Mouse (Mus musculus): ENCODE data around the gene Olfr9. TPM values are rescaled to one million over a fixed set of nuclear protein-coding genes. Genes with fewer than 3 reads are reported as not detected.

Gene Olfr9
- total and polyA plus RNA-seq, 2 experiments = 0.02 TPM; not detected in 1

GRCm38 (mm10) chr10:128960142-128960541, 29.1 kb upstream of the Olfr9 start:
- peak overlapping the region; percentile 90 for H3K4me3 ChIP-seq (ENCODE audit: insufficient read depth, low read depth, low read length)
- H3K4me1 ChIP-seq (ENCODE audit: control insufficient read depth, insufficient read depth, low read length) = peaks cover 29% of the 10 kb centered on the region
- 14% methylated on average over 4 of the region's 4 CpGs for WGBS
- peak overlapping the region; percentile 99 for H3K9ac ChIP-seq (ENCODE audit: low read depth, low read length)
- DNase-seq (ENCODE audit: extremely low read depth, low read depth, low spot score) = no peak
- TF ChIP-seq POLR2A (IDR thresholded peaks at IDR 0.05; ENCODE audit: extremely low read depth, insufficient read depth, low read length) = no peak
- TF ChIP-seq CTCF (IDR thresholded peaks at IDR 0.05; ENCODE audit: low read depth, low read length) = no peak
- no peaks in the 10 kb centered on the region for H3K27me3 ChIP-seq (ENCODE audit: control insufficient read depth, insufficient read depth, low read length)
- peaks cover 10% of the 10 kb centered on the region; the same call in 1 of the 2 replicates for H3K79me2 ChIP-seq (ENCODE audit: control insufficient read depth, insufficient read depth, low read length)
- peaks cover 12% of the 10 kb centered on the region; the same call in 1 of the 2 replicates for H3K36me3 ChIP-seq (ENCODE audit: control insufficient read depth, insufficient read depth, low read length)
- peak overlapping the region; percentile 100 for H3K27ac ChIP-seq (replicated peaks; ENCODE audit: insufficient read depth, low read depth, low read length)

- H3K4me3 ChIP-seq (ENCODE audit: insufficient read depth, low read depth, low read length) = peak within 1 kb of the TSS; percentile 90
- DNase-seq (ENCODE audit: extremely low read depth, low read depth, low spot score) = peak; percentile 99
- H3K4me1 ChIP-seq (ENCODE audit: control insufficient read depth, insufficient read depth, low read length) = peaks cover 34% of the 10 kb centered on the region
- 19% methylated on average over 12 of the region's 12 CpGs for WGBS
- H3K27me3 ChIP-seq (ENCODE audit: control insufficient read depth, insufficient read depth, low read length) = no peaks in the 10 kb centered on the region
- TF ChIP-seq CTCF (IDR thresholded peaks at IDR 0.05; ENCODE audit: low read depth, low read length) (no peak), POLR2A (IDR thresholded peaks at IDR 0.05; ENCODE audit: extremely low read depth, insufficient read depth, low read length) (peak; percentile 91)
- H3K36me3 ChIP-seq (ENCODE audit: control insufficient read depth, insufficient read depth, low read length) = peaks cover 12% of the 10 kb centered on the region; the same call in 1 of the 2 replicates
- peak within 1 kb of the TSS; percentile 100 for H3K27ac ChIP-seq (replicated peaks; ENCODE audit: insufficient read depth, low read depth, low read length)
- H3K79me2 ChIP-seq (ENCODE audit: control insufficient read depth, insufficient read depth, low read length) = peaks cover 10% of the 10 kb centered on the region; the same call in 1 of the 2 replicates
- H3K9ac ChIP-seq (ENCODE audit: low read depth, low read length) = peak within 1 kb of the TSS; percentile 99
These were observed 28.3 kb upstream of the Olfr9 start, which contains the start of gene Mettl7b for GRCm38 (mm10) chr10:128960590-128961584. Mettl7b (minus strand) TSS chr10:128960988.

- peak; percentile 100 for DNase-seq (ENCODE audit: extremely low read depth, low read depth, low spot score)
- peak overlapping the region; percentile 99 for H3K27ac ChIP-seq (replicated peaks; ENCODE audit: insufficient read depth, low read depth, low read length)
- TF ChIP-seq POLR2A (IDR thresholded peaks at IDR 0.05; ENCODE audit: extremely low read depth, insufficient read depth, low read length) (no peak), CTCF (IDR thresholded peaks at IDR 0.05; ENCODE audit: low read depth, low read length) (no peak)
These were observed 24.3 kb upstream of the Olfr9 start for GRCm38 (mm10) chr10:128964961-128965360.

GRCm38 (mm10) chr10:128965871-128966270, 23.4 kb upstream of the Olfr9 start:
- Histone ChIP-seq H3K4me3 (ENCODE audit: insufficient read depth, low read depth, low read length) (no peak overlapping the region), H3K27me3 (ENCODE audit: control insufficient read depth, insufficient read depth, low read length) (no peaks in the 10 kb centered on the region), H3K79me2 (ENCODE audit: control insufficient read depth, insufficient read depth, low read length) (no peaks in the 10 kb centered on the region; the same call in 1 of the 2 replicates), H3K27ac (replicated peaks; ENCODE audit: insufficient read depth, low read depth, low read length) (peak overlapping the region; percentile 99), H3K36me3 (ENCODE audit: control insufficient read depth, insufficient read depth, low read length) (no peaks in the 10 kb centered on the region), H3K4me1 (ENCODE audit: control insufficient read depth, insufficient read depth, low read length) (peaks cover 46% of the 10 kb centered on the region), H3K9ac (ENCODE audit: low read depth, low read length) (peak overlapping the region; percentile 50)
- 17% methylated on average over 6 of the region's 6 CpGs for WGBS
- DNase-seq (ENCODE audit: extremely low read depth, low read depth, low spot score) = peak; percentile 100
- no peak for TF ChIP-seq CTCF (IDR thresholded peaks at IDR 0.05; ENCODE audit: low read depth, low read length)
- TF ChIP-seq POLR2A (IDR thresholded peaks at IDR 0.05; ENCODE audit: extremely low read depth, insufficient read depth, low read length) = no peak

More at GRCm38 (mm10) chr10:128964961-128965360, 24.3 kb upstream of the Olfr9 start:
- Histone ChIP-seq H3K4me3 (ENCODE audit: insufficient read depth, low read depth, low read length) (no peak overlapping the region; the same call in 1 of the 2 replicates), H3K9ac (ENCODE audit: low read depth, low read length) (peak overlapping the region; percentile 73), H3K4me1 (ENCODE audit: control insufficient read depth, insufficient read depth, low read length) (peaks cover 42% of the 10 kb centered on the region), H3K79me2 (ENCODE audit: control insufficient read depth, insufficient read depth, low read length) (peaks cover 6% of the 10 kb centered on the region; the same call in 1 of the 2 replicates), H3K36me3 (ENCODE audit: control insufficient read depth, insufficient read depth, low read length) (no peaks in the 10 kb centered on the region), H3K27me3 (ENCODE audit: control insufficient read depth, insufficient read depth, low read length) (no peaks in the 10 kb centered on the region)
- WGBS = 29% methylated on average over 2 of the region's 2 CpGs

GRCm38 (mm10) chr10:128968341-128968749, 20.9 kb upstream of the Olfr9 start:
- no peaks in the 10 kb centered on the region; the same call in 1 of the 2 replicates for H3K79me2 ChIP-seq (ENCODE audit: control insufficient read depth, insufficient read depth, low read length)
- H3K27me3 ChIP-seq (ENCODE audit: control insufficient read depth, insufficient read depth, low read length) = no peaks in the 10 kb centered on the region
- H3K4me1 ChIP-seq (ENCODE audit: control insufficient read depth, insufficient read depth, low read length) = peaks cover 39% of the 10 kb centered on the region
- TF ChIP-seq CTCF (IDR thresholded peaks at IDR 0.05; ENCODE audit: low read depth, low read length) (no peak), POLR2A (IDR thresholded peaks at IDR 0.05; ENCODE audit: extremely low read depth, insufficient read depth, low read length) (no peak)
- no peak overlapping the region for H3K9ac ChIP-seq (ENCODE audit: low read depth, low read length)
- H3K36me3 ChIP-seq (ENCODE audit: control insufficient read depth, insufficient read depth, low read length) = no peaks in the 10 kb centered on the region
- WGBS = 7% methylated on average over 1 of the region's 1 CpGs
- peak; percentile 64 for DNase-seq (ENCODE audit: extremely low read depth, low read depth, low spot score)
- no peak overlapping the region for H3K4me3 ChIP-seq (ENCODE audit: insufficient read depth, low read depth, low read length)
- H3K27ac ChIP-seq (replicated peaks; ENCODE audit: insufficient read depth, low read depth, low read length) = no peak overlapping the region; the same call in 1 of the 2 replicates

Measured in liver, adult 2 months (tissue).